Mouse (Mus musculus): Measurements from ENCODE around the gene Gas6. TPM values are rescaled to one million over a fixed set of nuclear protein-coding genes. Genes with fewer than 3 reads are reported as not detected.

Gene Gas6
- polyA plus RNA-seq, 1 experiment from 2014 or later, result 151 TPM

- Histone ChIP-seq H3K9me3 (replicated peaks; ENCODE audit: control insufficient read depth, low read length) (no peaks in the 10 kb centered on the region), H3K4me3 (replicated peaks; ENCODE audit: low read length) (no peak overlapping the region), H3K27me3 (ENCODE audit: control insufficient read depth, insufficient read depth, low read length) (no peaks in the 10 kb centered on the region), H3K4me1 (ENCODE audit: control insufficient read depth, insufficient read depth, low read length) (no peaks in the 10 kb centered on the region), H3K4me2 (ENCODE audit: low read depth, low read length) (no peak overlapping the region), H3K36me3 (ENCODE audit: control insufficient read depth, insufficient read depth, low read length) (peaks cover 4% of the 10 kb centered on the region; the same call in 1 of the 2 replicates), H3K27ac (ENCODE audit: low read length) (no peak overlapping the region), H3K9ac (ENCODE audit: low read length) (no peak overlapping the region)
- 64% methylated on average over 7 of the region's 7 CpGs for WGBS
- peak; percentile 48; the same call in 1 of the 2 replicates for ATAC-seq (ENCODE audit: insufficient read depth, low FRiP score)
These were observed 13.2 kb downstream of the Gas6 start for GRCm38 (mm10) chr8:13481089-13481554.

DNA sequence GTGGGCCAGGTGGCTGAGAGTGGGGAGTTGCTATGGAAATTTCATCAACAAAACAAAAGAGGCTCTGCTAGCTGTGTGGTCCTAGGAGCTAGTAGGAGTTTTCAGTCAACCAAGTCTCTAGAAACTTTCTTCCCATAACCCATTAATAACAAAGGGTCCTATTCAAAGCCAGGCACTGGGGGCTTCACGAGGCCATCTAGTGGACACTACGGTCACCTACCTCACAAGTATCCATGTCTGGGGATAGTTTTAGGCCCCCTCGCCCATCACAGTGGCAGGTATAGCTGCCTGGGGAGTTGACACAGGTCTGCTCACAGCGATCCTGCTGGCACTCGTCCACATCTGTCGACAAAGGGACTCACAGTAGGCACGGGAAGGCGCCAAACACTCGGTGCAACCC lies 18.4 kb downstream of the Gas6 start:
- Histone ChIP-seq H3K27ac (ENCODE audit: low read length) (no peak overlapping the region), H3K9ac (ENCODE audit: low read length) (no peak overlapping the region), H3K4me3 (replicated peaks; ENCODE audit: low read length) (no peak overlapping the region), H3K27me3 (ENCODE audit: control insufficient read depth, insufficient read depth, low read length) (no peaks in the 10 kb centered on the region), H3K36me3 (ENCODE audit: control insufficient read depth, insufficient read depth, low read length) (peaks cover 5% of the 10 kb centered on the region; the same call in 1 of the 2 replicates), H3K4me1 (ENCODE audit: control insufficient read depth, insufficient read depth, low read length) (0 out of 2 replicates have a peak, but pooled peaks cover 3% of the 10 kb centered on the region), H3K4me2 (ENCODE audit: low read depth, low read length) (no peak overlapping the region), H3K9me3 (replicated peaks; ENCODE audit: control insufficient read depth, low read length) (no peaks in the 10 kb centered on the region)
- WGBS, result 52% methylated on average over 9 of the region's 9 CpGs
- ATAC-seq (ENCODE audit: insufficient read depth, low FRiP score), result no peak

DNA sequence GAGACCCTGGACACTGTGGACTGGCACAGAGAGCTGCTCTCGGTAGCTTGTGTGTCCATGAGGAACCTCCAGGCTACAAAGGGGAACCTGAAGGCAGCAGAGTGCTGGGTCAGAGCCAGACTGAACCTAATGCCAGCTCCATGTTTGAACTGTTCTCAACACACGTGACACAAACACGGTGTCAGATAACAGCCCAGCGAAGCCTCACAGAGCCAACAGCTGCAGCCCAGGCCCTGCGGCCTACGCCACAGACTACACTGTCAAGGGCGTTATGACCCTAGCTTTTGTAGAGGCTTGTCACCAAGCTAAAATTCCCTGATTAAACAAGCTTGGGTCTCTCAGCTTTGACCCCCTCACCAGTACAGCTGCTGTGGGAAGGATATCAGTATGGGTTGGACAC lies 22.0 kb downstream of the Gas6 start:
- H3K4me1 ChIP-seq (ENCODE audit: control insufficient read depth, insufficient read depth, low read length), result 0 out of 2 replicates have a peak, but pooled peaks cover 3% of the 10 kb centered on the region
- H3K4me3 ChIP-seq (replicated peaks; ENCODE audit: low read length), result no peak overlapping the region
- peak; percentile 73 for ATAC-seq (ENCODE audit: insufficient read depth, low FRiP score)
- H3K27me3 ChIP-seq (ENCODE audit: control insufficient read depth, insufficient read depth, low read length), result no peaks in the 10 kb centered on the region
- H3K4me2 ChIP-seq (ENCODE audit: low read depth, low read length), result no peak overlapping the region
- no peak overlapping the region for H3K27ac ChIP-seq (ENCODE audit: low read length)
- peaks cover 16% of the 10 kb centered on the region; the same call in 1 of the 2 replicates for H3K36me3 ChIP-seq (ENCODE audit: control insufficient read depth, insufficient read depth, low read length)
- no peak overlapping the region for H3K9ac ChIP-seq (ENCODE audit: low read length)
- 51% methylated on average over 7 of the region's 7 CpGs for WGBS
- no peaks in the 10 kb centered on the region for H3K9me3 ChIP-seq (replicated peaks; ENCODE audit: control insufficient read depth, low read length)

GRCm38 (mm10) chr8:13471484-13471883 lies 22.8 kb downstream of the Gas6 start:
- H3K9me3 ChIP-seq (replicated peaks; ENCODE audit: control insufficient read depth, low read length), result no peaks in the 10 kb centered on the region
- no peak overlapping the region for H3K4me2 ChIP-seq (ENCODE audit: low read depth, low read length)
- H3K27me3 ChIP-seq (ENCODE audit: control insufficient read depth, insufficient read depth, low read length), result no peaks in the 10 kb centered on the region
- ATAC-seq (ENCODE audit: insufficient read depth, low FRiP score), result no peak
- H3K4me1 ChIP-seq (ENCODE audit: control insufficient read depth, insufficient read depth, low read length), result 0 out of 2 replicates have a peak, but pooled peaks cover 3% of the 10 kb centered on the region
- WGBS, result 73% methylated on average over 11 of the region's 11 CpGs
- no peak overlapping the region for H3K9ac ChIP-seq (ENCODE audit: low read length)
- H3K36me3 ChIP-seq (ENCODE audit: control insufficient read depth, insufficient read depth, low read length), result peaks cover 19% of the 10 kb centered on the region; the same call in 1 of the 2 replicates
- no peak overlapping the region for H3K4me3 ChIP-seq (replicated peaks; ENCODE audit: low read length)
- H3K27ac ChIP-seq (ENCODE audit: low read length), result no peak overlapping the region

GRCm38 (mm10) chr8:13468737-13469136 lies 25.6 kb downstream of the Gas6 start:
- Histone ChIP-seq H3K9me3 (replicated peaks; ENCODE audit: control insufficient read depth, low read length) (no peaks in the 10 kb centered on the region), H3K4me1 (ENCODE audit: control insufficient read depth, insufficient read depth, low read length) (0 out of 2 replicates have a peak, but pooled peaks cover 3% of the 10 kb centered on the region), H3K4me2 (ENCODE audit: low read depth, low read length) (no peak overlapping the region), H3K27ac (ENCODE audit: low read length) (no peak overlapping the region), H3K4me3 (replicated peaks; ENCODE audit: low read length) (no peak overlapping the region), H3K27me3 (ENCODE audit: control insufficient read depth, insufficient read depth, low read length) (no peaks in the 10 kb centered on the region), H3K36me3 (ENCODE audit: control insufficient read depth, insufficient read depth, low read length) (peaks cover 25% of the 10 kb centered on the region; the same call in 1 of the 2 replicates), H3K9ac (ENCODE audit: low read length) (no peak overlapping the region)
- WGBS, result 75% methylated on average over 9 of the region's 9 CpGs
- ATAC-seq (ENCODE audit: insufficient read depth, low FRiP score), result no peak

- Histone ChIP-seq H3K27me3 (ENCODE audit: control insufficient read depth, insufficient read depth, low read length) (no peaks in the 10 kb centered on the region), H3K4me2 (ENCODE audit: low read depth, low read length) (no peak overlapping the region), H3K9ac (ENCODE audit: low read length) (no peak overlapping the region), H3K4me3 (replicated peaks; ENCODE audit: low read length) (no peak overlapping the region), H3K36me3 (ENCODE audit: control insufficient read depth, insufficient read depth, low read length) (peaks cover 25% of the 10 kb centered on the region; the same call in 1 of the 2 replicates), H3K27ac (ENCODE audit: low read length) (no peak overlapping the region), H3K4me1 (ENCODE audit: control insufficient read depth, insufficient read depth, low read length) (no peaks in the 10 kb centered on the region), H3K9me3 (replicated peaks; ENCODE audit: control insufficient read depth, low read length) (no peaks in the 10 kb centered on the region)
- WGBS, result 62% methylated on average over 5 of the region's 5 CpGs
- no peak for ATAC-seq (ENCODE audit: insufficient read depth, low FRiP score)
These were observed 27.3 kb downstream of the Gas6 start for GRCm38 (mm10) chr8:13466989-13467388.

DNA sequence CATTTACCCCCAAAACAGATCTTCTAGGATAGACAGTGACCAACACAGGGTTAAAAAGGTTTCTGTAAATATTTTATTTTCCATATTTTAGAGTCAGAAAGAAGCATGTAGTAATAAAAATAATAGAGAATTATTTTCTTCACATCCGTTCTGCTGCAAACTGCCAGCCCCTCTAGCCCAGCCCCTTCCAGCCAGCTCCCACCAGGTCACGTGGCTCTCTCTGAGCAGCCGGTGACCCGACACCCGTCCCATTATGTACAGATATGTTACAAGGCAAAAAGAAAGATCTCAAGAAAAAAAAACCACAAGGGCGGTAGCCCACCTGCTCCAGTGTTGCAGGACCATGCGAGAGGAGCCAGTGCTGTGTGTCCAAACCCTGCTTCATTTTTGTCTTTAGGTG lies 29.0 kb downstream of the Gas6 start:
- Histone ChIP-seq H3K36me3 (ENCODE audit: control insufficient read depth, insufficient read depth, low read length) (peaks cover 25% of the 10 kb centered on the region; the same call in 1 of the 2 replicates), H3K9me3 (replicated peaks; ENCODE audit: control insufficient read depth, low read length) (no peaks in the 10 kb centered on the region), H3K27me3 (ENCODE audit: control insufficient read depth, insufficient read depth, low read length) (no peaks in the 10 kb centered on the region), H3K4me3 (replicated peaks; ENCODE audit: low read length) (no peak overlapping the region), H3K27ac (ENCODE audit: low read length) (no peak overlapping the region), H3K4me1 (ENCODE audit: control insufficient read depth, insufficient read depth, low read length) (no peaks in the 10 kb centered on the region), H3K9ac (ENCODE audit: low read length) (no peak overlapping the region), H3K4me2 (ENCODE audit: low read depth, low read length) (no peak overlapping the region)
- WGBS, result 42% methylated on average over 7 of the region's 7 CpGs
- ATAC-seq (ENCODE audit: insufficient read depth, low FRiP score), result no peak

DNA sequence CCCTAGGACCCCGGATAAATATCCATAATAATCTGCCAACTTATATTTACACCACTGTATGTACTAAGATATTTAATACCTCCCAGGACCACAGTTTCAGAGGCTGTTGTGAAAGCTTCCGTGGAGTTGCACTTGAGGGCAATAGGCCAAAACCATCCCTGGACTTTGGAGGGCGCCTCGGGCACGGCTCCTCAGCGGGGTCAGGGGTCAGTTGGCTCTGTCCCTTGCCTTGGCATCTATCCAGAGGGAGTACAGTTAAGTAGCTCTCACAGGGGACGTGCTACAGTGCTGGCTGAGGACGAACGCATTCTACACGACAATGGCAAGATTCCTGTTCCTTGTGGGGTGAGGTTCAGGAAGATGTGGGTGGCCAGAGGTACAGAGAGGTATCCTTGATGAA lies 31.9 kb downstream of the Gas6 start:
- 57% methylated on average over 10 of the region's 10 CpGs for WGBS
- H3K4me2 ChIP-seq (ENCODE audit: low read depth, low read length), result no peak overlapping the region
- ATAC-seq (ENCODE audit: insufficient read depth, low FRiP score), result peak; percentile 22; the same call in 1 of the 2 replicates
- H3K4me1 ChIP-seq (ENCODE audit: control insufficient read depth, insufficient read depth, low read length), result no peaks in the 10 kb centered on the region
- 0 out of 2 replicates have a peak, but pooled peaks cover 13% of the 10 kb centered on the region for H3K36me3 ChIP-seq (ENCODE audit: control insufficient read depth, insufficient read depth, low read length)
- no peak overlapping the region for H3K27ac ChIP-seq (ENCODE audit: low read length)
- no peaks in the 10 kb centered on the region for H3K9me3 ChIP-seq (replicated peaks; ENCODE audit: control insufficient read depth, low read length)
- no peak overlapping the region for H3K9ac ChIP-seq (ENCODE audit: low read length)
- no peak overlapping the region for H3K4me3 ChIP-seq (replicated peaks; ENCODE audit: low read length)
- no peaks in the 10 kb centered on the region for H3K27me3 ChIP-seq (ENCODE audit: control insufficient read depth, insufficient read depth, low read length)

DNA sequence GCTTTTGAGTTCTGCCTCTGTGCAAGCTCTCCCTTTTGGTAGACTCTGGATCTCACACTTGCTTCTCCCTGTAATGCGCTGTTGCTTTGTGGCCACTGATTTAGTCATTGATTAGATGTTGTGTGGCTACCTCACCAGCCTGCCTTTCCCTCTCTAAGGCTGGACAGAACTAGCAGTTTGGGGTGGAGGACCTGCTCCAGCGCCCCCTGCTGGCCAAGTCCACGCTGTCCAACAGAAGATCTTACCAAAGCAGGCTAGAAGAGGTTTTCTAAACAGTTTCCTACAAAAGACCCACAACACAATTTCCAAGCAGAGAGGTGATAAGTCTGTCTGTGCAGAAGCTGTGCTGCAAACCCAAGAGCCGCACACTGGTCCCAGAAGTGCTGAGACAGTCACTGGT lies 32.4 kb downstream of the Gas6 start:
- ATAC-seq (ENCODE audit: insufficient read depth, low FRiP score), result no peak
- Histone ChIP-seq H3K4me3 (replicated peaks; ENCODE audit: low read length) (no peak overlapping the region), H3K27me3 (ENCODE audit: control insufficient read depth, insufficient read depth, low read length) (no peaks in the 10 kb centered on the region), H3K4me1 (ENCODE audit: control insufficient read depth, insufficient read depth, low read length) (no peaks in the 10 kb centered on the region), H3K27ac (ENCODE audit: low read length) (no peak overlapping the region), H3K4me2 (ENCODE audit: low read depth, low read length) (no peak overlapping the region), H3K9me3 (replicated peaks; ENCODE audit: control insufficient read depth, low read length) (no peaks in the 10 kb centered on the region), H3K36me3 (ENCODE audit: control insufficient read depth, insufficient read depth, low read length) (0 out of 2 replicates have a peak, but pooled peaks cover 13% of the 10 kb centered on the region), H3K9ac (ENCODE audit: low read length) (no peak overlapping the region)
- WGBS, result 36% methylated on average over 4 of the region's 4 CpGs

All from stomach, embryonic 16.5 days (tissue).